Mouse (Mus musculus): ENCODE results near the gene Med13l. TPM values are rescaled to one million over a fixed set of nuclear protein-coding genes. Genes with fewer than 3 reads are reported as not detected.
"Not testable (repeated sequence)": the region's sequence is repeated elsewhere in the genome, so short reads cannot be mapped to it uniquely, and the experiment has no call there.

Gene Med13l
- total and polyA plus RNA-seq, 2 experiments, result 4.2 to 5.0 TPM

DNA sequence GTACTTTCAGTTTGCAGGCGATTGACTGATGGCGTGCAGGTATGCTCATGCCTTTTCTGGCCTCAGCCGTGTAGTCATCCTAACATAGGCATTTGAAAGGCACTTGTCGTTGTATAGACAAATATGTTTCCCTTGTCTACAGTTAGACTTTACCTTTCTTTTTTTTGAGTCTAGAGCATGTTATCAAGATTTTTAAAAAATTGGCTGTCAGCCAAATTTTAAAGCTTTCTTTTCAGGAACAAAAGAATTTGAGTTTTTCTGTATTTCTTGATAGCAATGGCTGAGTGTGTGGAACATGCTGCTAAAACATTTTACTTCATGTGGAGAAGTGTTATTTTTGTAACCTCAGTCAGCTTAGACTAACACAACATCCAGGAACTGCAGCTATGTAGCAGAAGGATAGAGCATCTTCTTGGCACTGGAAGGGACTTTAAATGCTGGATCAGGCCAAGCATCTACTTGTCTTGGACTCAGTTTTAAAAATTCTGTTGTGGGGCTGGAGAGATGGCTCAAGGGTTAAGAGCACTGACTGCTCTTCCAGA, 89.6 kb downstream of the Med13l start:
- H3K27ac ChIP-seq (replicated peaks; ENCODE audit: insufficient read depth, low read depth, low read length), result no peak overlapping the region
- H3K4me1 ChIP-seq (ENCODE audit: control insufficient read depth, insufficient read depth, low read length), result peaks cover 12% of the 10 kb centered on the region; the same call in 1 of the 2 replicates
- H3K27me3 ChIP-seq (ENCODE audit: control insufficient read depth, insufficient read depth, low read length), result no peaks in the 10 kb centered on the region
- DNase-seq (ENCODE audit: extremely low read depth, low read depth, low spot score), result no peak
- H3K79me2 ChIP-seq (ENCODE audit: control insufficient read depth, insufficient read depth, low read length), result peaks cover 45% of the 10 kb centered on the region
- TF ChIP-seq CTCF (IDR thresholded peaks at IDR 0.05; ENCODE audit: low read depth, low read length) (no peak), POLR2A (IDR thresholded peaks at IDR 0.05; ENCODE audit: extremely low read depth, insufficient read depth, low read length) (no peak)
- no peak overlapping the region for H3K4me3 ChIP-seq (ENCODE audit: insufficient read depth, low read depth, low read length)
- H3K36me3 ChIP-seq (ENCODE audit: control insufficient read depth, insufficient read depth, low read length), result no peaks in the 10 kb centered on the region
- 68% methylated on average over 4 of the region's 4 CpGs for WGBS
- H3K9ac ChIP-seq (ENCODE audit: low read depth, low read length), result no peak overlapping the region

DNA sequence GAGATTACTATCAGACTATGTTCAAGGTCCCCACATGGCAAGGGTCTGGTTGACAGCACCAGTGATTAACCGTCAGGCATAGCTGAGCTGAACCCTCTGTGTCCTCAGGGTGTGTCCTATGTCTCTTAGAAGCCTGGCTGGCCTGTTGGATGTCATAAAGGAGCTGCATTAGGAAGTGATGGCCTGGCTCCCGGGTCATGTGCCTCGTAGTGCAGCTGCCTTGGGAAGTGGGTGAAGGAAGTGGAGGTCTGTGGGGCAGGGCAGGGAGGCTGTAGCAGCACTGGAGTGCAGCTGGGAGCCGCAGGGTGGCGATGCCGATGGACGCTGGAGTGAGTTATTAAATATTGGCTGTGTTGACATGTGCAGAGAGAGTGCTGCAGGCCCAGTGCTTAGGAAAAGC, 90.3 kb downstream of the Med13l start:
- Histone ChIP-seq H3K27ac (replicated peaks; ENCODE audit: insufficient read depth, low read depth, low read length) (no peak overlapping the region), H3K79me2 (ENCODE audit: control insufficient read depth, insufficient read depth, low read length) (peaks cover 46% of the 10 kb centered on the region), H3K36me3 (ENCODE audit: control insufficient read depth, insufficient read depth, low read length) (no peaks in the 10 kb centered on the region), H3K4me1 (ENCODE audit: control insufficient read depth, insufficient read depth, low read length) (peaks cover 9% of the 10 kb centered on the region; the same call in 1 of the 2 replicates), H3K9ac (ENCODE audit: low read depth, low read length) (no peak overlapping the region), H3K27me3 (ENCODE audit: control insufficient read depth, insufficient read depth, low read length) (no peaks in the 10 kb centered on the region), H3K4me3 (ENCODE audit: insufficient read depth, low read depth, low read length) (no peak overlapping the region)
- TF ChIP-seq POLR2A (IDR thresholded peaks at IDR 0.05; ENCODE audit: extremely low read depth, insufficient read depth, low read length) (no peak), CTCF (IDR thresholded peaks at IDR 0.05; ENCODE audit: low read depth, low read length) (peak; percentile 12; the same call in 1 of the 2 replicates)
- 84% methylated on average over 7 of the region's 7 CpGs for WGBS
- no peak for DNase-seq (ENCODE audit: extremely low read depth, low read depth, low spot score)

DNA sequence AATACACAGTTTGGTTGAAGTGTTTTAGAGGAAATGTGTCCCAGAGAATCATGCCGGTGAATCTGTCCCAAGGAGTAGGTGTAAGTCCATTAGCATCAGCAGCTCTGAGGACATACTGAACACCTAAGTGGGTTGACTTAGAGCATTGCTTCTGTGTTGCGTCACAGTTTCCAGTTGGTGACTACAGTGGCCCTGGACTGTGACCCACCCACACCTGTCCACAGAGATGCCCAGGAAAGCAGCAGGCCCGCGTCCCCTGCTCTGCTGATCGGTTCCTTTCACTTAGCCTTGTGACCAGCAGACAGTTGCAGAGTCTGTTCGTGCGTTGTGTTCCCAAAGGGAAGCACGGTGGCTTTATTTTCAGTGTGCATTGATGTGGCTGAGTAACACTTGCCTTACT, 92.1 kb downstream of the Med13l start:
- WGBS, result 53% methylated on average over 8 of the region's 8 CpGs
- Histone ChIP-seq H3K4me1 (ENCODE audit: control insufficient read depth, insufficient read depth, low read length) (peaks cover 9% of the 10 kb centered on the region; the same call in 1 of the 2 replicates), H3K27ac (replicated peaks; ENCODE audit: insufficient read depth, low read depth, low read length) (no peak overlapping the region)

DNA sequence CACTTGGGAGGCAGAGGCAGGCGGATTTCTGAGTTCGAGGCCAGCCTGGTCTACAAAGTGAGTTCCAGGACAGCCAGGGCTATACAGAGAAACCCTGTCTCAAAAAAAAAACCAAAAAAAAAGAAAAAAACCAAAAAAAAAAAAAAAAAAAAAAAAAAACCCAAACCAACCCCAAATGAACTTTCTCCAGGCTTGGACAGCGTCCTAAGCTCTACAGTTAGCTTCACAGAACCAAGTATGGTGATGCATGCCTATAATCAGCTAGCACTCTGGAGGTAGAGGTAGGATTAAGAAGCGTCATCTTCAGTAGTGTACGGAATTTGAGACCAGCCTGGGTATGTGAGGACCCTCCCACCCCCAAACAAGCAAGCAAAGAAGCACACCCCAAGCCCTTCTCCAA, 92.6 kb downstream of the Med13l start:
- DNase-seq (ENCODE audit: extremely low read depth, low read depth, low spot score); H3K27ac ChIP-seq (replicated peaks; ENCODE audit: insufficient read depth, low read depth, low read length); H3K4me1 ChIP-seq (ENCODE audit: control insufficient read depth, insufficient read depth, low read length); H3K36me3 ChIP-seq (ENCODE audit: control insufficient read depth, insufficient read depth, low read length); H3K9ac ChIP-seq (ENCODE audit: low read depth, low read length); H3K4me3 ChIP-seq (ENCODE audit: insufficient read depth, low read depth, low read length); H3K27me3 ChIP-seq (ENCODE audit: control insufficient read depth, insufficient read depth, low read length): not testable (repeated sequence)
- WGBS, result 96% methylated on average over 5 of the region's 5 CpGs
- peaks cover 48% of the 10 kb centered on the region for H3K79me2 ChIP-seq (ENCODE audit: control insufficient read depth, insufficient read depth, low read length)

More for the DNA sequence above, 92.1 kb downstream of the Med13l start:
- no peaks in the 10 kb centered on the region for H3K27me3 ChIP-seq (ENCODE audit: control insufficient read depth, insufficient read depth, low read length)
- peak; percentile 60 for DNase-seq (ENCODE audit: extremely low read depth, low read depth, low spot score)
- H3K36me3 ChIP-seq (ENCODE audit: control insufficient read depth, insufficient read depth, low read length), result no peaks in the 10 kb centered on the region
- no peak overlapping the region for H3K9ac ChIP-seq (ENCODE audit: low read depth, low read length)
- no peak overlapping the region for H3K4me3 ChIP-seq (ENCODE audit: insufficient read depth, low read depth, low read length)
- TF ChIP-seq CTCF (IDR thresholded peaks at IDR 0.05; ENCODE audit: low read depth, low read length), result no peak
- TF ChIP-seq POLR2A (IDR thresholded peaks at IDR 0.05; ENCODE audit: extremely low read depth, insufficient read depth, low read length), result no peak
- peaks cover 48% of the 10 kb centered on the region for H3K79me2 ChIP-seq (ENCODE audit: control insufficient read depth, insufficient read depth, low read length)

DNA sequence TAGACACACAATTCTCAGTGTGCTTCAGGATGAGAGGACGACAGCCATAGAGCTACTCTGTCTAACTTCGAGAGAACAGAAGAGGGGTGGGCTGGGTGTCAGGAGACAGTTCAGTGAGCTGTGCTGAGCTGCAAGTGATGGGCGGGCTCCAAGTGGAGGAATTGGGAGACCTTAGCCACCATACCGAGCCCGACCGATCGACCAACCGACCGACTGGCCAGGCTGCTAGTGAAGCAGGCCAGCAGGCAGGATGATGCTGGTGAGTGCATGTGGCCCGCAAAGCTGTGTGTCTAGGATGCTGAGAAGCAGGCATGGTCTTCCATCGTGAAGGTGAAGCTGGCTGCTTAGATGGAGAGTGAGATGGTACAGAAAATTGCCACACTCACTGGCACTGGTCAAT, 94.1 kb downstream of the Med13l start:
- H3K4me3 ChIP-seq (ENCODE audit: insufficient read depth, low read depth, low read length), result no peak overlapping the region
- H3K36me3 ChIP-seq (ENCODE audit: control insufficient read depth, insufficient read depth, low read length), result no peaks in the 10 kb centered on the region
- TF ChIP-seq CTCF (IDR thresholded peaks at IDR 0.05; ENCODE audit: low read depth, low read length) (no peak), POLR2A (IDR thresholded peaks at IDR 0.05; ENCODE audit: extremely low read depth, insufficient read depth, low read length) (no peak)
- H3K9ac ChIP-seq (ENCODE audit: low read depth, low read length), result no peak overlapping the region
- H3K27me3 ChIP-seq (ENCODE audit: control insufficient read depth, insufficient read depth, low read length), result no peaks in the 10 kb centered on the region
- 91% methylated on average over 11 of the region's 11 CpGs for WGBS
- H3K4me1 ChIP-seq (ENCODE audit: control insufficient read depth, insufficient read depth, low read length), result peaks cover 9% of the 10 kb centered on the region; the same call in 1 of the 2 replicates
- no peak overlapping the region for H3K27ac ChIP-seq (replicated peaks; ENCODE audit: insufficient read depth, low read depth, low read length)
- H3K79me2 ChIP-seq (ENCODE audit: control insufficient read depth, insufficient read depth, low read length), result peaks cover 54% of the 10 kb centered on the region
- DNase-seq (ENCODE audit: extremely low read depth, low read depth, low spot score), result no peak

DNA sequence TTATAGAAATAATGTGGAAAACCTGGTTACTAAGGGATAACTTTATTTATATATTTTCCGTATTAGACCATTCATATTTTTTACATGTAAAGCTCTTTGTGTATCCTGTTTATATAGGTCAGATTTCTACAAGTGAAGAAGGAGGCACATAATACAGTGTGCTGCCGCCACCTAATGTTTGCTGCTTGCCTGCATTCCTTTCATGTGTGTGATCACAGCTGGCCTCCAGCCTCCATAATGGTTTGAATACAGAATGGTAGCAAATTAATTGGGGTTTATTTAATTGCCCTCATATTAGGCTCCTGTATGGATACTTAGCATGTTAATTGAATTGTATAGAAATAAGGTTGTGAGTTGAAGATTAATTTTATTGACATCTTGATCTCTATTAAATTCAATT, 94.5 kb downstream of the Med13l start:
- H3K27me3 ChIP-seq (ENCODE audit: control insufficient read depth, insufficient read depth, low read length), result no peaks in the 10 kb centered on the region
- WGBS, result 73% methylated on average over 2 of the region's 2 CpGs
- no peak for DNase-seq (ENCODE audit: extremely low read depth, low read depth, low spot score)
- no peaks in the 10 kb centered on the region for H3K36me3 ChIP-seq (ENCODE audit: control insufficient read depth, insufficient read depth, low read length)
- H3K27ac ChIP-seq (replicated peaks; ENCODE audit: insufficient read depth, low read depth, low read length), result no peak overlapping the region
- H3K4me3 ChIP-seq (ENCODE audit: insufficient read depth, low read depth, low read length), result no peak overlapping the region
- TF ChIP-seq CTCF (IDR thresholded peaks at IDR 0.05; ENCODE audit: low read depth, low read length) (peak; percentile 43; the same call in 1 of the 2 replicates), POLR2A (IDR thresholded peaks at IDR 0.05; ENCODE audit: extremely low read depth, insufficient read depth, low read length) (no peak)
- peaks cover 7% of the 10 kb centered on the region; the same call in 1 of the 2 replicates for H3K4me1 ChIP-seq (ENCODE audit: control insufficient read depth, insufficient read depth, low read length)
- H3K79me2 ChIP-seq (ENCODE audit: control insufficient read depth, insufficient read depth, low read length), result peaks cover 54% of the 10 kb centered on the region
- no peak overlapping the region for H3K9ac ChIP-seq (ENCODE audit: low read depth, low read length)

All from liver, adult 2 months (tissue).